Mouse (Mus musculus): ENCODE measurements at regions not wholly inside any gene's neighbourhood (a gene's known extent, or its start where the extent isn't known, plus 50 kb on each side); places are given as distances from the start of the nearest gene placed in this dataset.
"Not testable (repeated sequence)": the region's sequence is repeated elsewhere in the genome, so short reads cannot be mapped to it uniquely, and the experiment has no call there.

DNA sequence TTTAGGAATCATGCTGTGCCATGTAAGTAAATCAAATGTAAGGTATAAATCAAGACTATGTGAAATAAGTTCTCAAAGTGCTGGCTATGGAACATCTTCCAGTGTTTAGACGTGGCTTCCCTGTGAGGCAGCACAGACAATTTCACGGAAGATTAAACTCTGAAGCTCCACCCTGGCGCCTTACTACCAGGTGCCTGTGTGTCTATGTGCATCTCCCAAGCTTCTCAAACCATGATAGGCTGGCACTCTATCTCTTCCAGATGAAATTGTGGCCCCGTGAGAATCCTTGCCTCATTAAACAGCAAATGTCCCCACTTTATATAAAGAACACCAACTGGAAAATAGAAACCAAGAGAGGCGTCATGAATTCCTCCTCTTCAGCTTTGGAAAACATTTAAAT is 511.4 kb upstream of the Hsf2 start:
- DNase-seq: no peak
- intact Hi-C loops (cut with DNase I): no loop called here

DNA sequence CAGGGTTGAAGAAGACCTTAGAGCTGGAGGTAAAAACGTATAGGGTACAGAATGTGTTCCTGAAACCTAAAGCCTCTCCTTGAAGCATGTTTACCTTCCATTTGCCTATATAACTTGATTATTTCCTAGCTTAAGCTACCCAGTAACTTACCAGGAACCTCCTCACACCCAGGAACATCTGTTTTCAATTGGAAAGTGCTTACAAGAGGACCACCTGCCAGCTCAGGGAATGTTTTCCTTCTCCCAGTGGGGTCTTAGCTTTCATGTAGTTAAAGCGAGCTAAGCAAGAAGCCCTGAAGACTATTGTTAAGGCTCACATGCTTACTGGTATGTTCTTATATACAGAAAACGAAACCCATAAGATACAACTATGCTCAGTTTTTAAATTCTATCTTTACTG is 506.6 kb upstream of the Hsf2 start:
- DNase-seq: no peak
- intact Hi-C loops (cut with DNase I): no loop called here

DNA sequence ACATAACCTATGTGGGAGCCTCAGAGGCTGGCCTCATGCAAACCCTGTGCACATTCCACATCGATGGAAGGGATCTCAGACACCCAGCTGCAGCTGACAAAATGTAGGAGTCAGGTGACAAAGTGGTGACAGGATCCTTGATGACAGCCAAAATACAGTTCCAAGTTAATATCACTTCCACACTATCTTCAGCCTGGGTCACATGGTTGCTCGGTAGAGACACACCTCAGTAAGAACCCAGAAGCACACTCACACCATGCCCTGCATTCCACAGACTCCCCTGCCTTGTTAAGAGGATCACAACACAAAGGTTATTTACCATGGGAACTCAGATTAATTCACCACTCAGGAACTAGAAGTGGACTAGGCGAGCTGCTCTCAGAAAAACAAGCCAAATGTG is 505.4 kb upstream of the Hsf2 start:
- DNase-seq: peak; percentile 33 to 60
- intact Hi-C loops (cut with DNase I): loop anchor here (5.0 kb wide), 1 partner anchor 131 kb away; no protein-coding TSS in a partner anchor

DNA sequence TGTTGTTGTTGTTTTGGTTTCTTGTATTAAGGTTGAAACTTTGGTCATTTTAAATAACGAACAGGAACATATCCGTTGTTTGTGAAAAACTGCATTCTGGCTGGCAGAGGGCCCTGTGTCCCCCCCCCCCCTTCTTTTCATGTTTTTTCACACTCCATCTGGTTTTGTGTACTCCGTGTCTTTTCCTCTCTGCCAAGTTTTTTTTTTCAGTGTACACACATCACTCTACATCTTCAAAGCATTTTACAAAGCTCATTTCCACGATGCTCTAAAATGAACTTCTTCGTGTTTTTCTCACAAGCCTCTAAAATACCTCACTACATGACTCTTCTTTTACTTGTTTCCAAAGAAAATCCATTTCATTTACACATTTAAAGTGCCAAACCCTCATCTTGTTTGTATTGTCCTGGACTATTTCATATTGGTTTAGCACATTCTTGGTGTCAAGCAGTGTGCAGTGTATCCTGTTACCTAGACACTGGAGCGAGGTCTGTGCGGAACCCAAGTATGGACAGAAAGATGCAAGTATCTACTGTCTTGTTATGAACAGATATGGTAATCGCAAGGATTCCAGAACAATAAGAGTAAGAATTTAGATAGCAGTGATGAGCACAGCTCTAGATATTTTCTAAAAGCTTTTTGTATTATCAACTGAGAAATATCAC is 503.5 kb upstream of the Hsf2 start:
- intact Hi-C loops (cut with DNase I): loop anchor here (5.0 kb wide), 1 partner anchor 130 kb away; no protein-coding TSS in a partner anchor
- DNase-seq: no peak

DNA sequence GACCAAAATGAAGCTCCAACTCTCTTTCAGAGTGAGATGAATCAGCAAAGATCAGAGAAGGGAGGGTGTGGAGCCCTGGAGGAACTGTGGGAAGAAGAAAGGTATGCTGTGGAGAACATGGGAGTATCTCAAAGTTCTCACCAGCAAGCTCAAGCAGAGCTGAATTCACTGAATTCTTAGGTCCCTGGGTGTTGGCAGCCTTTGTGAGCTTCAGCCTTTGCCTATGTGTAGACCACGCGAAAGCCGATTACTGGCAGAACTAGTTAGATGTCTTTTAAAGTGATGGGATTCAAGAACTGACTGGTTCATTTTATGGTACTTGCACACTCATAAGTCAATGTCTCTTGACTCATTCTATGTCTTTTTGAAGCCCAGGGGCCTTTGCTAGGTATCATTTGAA is 491.2 kb upstream of the Hsf2 start:
- intact Hi-C loops (cut with DNase I): loop anchor here (10.0 kb wide), 1 partner anchor 160 kb away; no protein-coding TSS in a partner anchor
- DNase-seq: no peak

DNA sequence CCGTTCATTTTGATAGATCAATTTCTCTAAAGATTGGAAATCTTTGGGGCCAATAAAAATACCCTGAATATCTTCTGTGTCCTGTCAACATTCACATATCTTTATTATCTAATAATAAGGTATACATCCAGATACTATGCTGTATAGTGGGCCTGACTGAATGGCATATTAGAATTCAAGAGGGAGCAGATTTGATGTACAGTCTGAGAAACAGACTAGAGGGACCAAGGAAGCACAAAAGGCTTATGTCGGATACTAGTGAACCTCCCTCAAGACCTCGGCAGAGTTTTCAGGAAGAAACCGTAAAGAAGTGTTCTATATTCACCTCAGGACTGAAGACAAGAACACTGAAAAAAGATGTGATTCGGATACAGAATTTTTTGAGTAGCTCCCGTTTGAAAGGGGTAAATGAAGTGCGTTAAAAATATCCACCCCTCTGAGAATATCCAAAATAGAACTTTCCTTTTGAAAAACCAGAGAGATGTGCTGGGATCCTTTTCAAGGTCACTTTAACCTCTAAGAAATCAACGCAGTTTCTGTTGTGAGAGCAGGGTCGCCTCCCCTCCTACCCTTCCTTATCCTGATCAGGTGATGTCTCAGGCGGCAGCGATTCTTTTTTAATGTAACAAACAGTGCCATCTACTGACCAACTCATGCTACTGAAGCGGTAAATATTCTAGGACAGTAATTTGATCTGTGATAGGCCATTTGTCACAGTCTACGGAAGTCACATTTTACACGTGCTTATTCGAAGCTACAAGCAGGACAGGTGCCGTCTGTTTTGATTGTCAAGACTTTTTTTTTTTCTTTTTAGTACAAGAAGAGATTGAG is 485.1 kb upstream of the Hsf2 start:
- intact Hi-C loops (cut with DNase I): loop anchor here (1.0 to 10.0 kb wide), 4 partner anchors 181 to 627 kb away; no protein-coding TSS in a partner anchor

DNA sequence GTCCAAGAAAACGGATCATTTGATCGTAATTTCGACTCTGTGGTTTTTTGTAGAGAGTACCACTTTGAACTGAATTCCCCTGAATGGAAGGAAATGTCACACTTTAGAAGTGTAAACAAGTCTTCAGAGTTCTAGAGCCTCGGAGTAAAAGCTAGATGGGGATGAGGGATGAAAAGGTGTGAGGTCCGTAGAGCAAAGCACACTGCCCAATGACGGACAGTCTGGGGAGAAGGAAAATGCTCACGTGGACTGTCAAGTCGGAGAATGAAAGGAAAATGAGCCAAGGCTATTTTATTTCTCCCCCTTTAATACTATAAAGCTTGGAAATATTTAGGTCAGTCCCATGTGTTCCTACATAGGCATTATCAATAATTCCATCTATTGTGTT is 484.5 kb upstream of the Hsf2 start:
- intact Hi-C loops (cut with DNase I): loop anchor here (1.0 to 10.0 kb wide), 4 partner anchors 181 to 627 kb away; no protein-coding TSS in a partner anchor
- DNase-seq: no peak

More for the DNA sequence above, 485.1 kb upstream of the Hsf2 start:
- peak; percentile 21 to 52 for DNase-seq

DNA sequence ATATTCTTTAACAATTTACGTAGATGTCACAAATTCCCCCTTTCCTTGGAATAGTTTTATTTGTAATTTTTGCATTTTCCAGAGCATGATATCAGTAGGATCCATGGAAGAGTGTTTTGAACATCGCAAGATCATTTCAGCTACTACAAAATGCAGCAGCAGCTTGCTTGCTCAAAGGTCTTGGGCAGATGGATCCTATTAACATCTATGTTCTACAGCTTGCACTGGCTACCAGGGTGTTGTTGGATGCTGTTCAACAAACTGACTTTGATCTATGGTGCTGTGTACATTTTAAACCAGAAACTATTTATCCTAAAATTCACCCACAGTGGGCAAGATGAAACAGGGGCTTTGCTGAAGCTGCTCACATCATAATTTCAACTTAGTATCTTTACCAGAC is 448.5 kb upstream of the Hsf2 start:
- no peak for DNase-seq
- intact Hi-C loops (cut with DNase I): no loop called here

DNA sequence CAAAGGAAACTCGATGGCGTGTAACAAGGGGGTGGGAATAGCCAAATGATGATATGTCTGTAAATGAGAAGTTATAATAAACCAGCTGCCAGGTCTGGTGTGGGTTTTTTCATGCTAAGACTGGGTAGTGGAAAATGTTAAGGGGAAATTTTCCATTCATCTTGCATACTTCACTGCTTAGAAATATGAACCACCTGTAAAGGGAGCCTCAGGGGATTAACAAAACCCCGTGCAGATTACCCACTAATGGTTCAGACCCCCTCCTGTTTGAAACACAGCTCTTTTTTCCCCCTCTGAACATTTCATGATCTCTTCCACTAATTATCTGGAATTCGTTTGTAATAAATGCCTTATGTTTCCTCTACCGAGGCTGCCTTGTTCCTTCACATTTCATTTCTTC is 446.0 kb upstream of the Hsf2 start:
- intact Hi-C loops (cut with DNase I): no loop called here
- no peak for DNase-seq

DNA sequence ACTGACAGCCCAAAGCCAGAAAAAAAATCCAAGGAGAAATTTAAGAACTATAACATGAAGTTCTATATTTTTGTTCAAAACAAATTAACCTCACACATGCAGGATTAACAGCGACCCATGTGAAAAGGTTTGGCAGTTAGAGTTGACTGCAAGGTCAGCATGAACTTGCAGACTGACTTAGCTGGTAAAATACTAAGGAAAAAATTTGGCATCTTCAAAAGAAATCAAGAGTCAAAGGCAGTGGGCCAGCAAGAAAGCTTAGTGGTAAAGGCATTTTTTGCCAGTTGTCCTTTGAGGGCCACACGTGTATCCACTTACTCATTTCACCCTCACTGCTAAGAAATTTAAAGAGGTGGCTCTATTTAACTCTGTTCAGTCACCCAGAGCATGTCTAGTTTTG is 440.2 kb upstream of the Hsf2 start:
- peak in 1 of 2 experiments; percentile 3 for DNase-seq
- intact Hi-C loops (cut with DNase I): no loop called here

DNA sequence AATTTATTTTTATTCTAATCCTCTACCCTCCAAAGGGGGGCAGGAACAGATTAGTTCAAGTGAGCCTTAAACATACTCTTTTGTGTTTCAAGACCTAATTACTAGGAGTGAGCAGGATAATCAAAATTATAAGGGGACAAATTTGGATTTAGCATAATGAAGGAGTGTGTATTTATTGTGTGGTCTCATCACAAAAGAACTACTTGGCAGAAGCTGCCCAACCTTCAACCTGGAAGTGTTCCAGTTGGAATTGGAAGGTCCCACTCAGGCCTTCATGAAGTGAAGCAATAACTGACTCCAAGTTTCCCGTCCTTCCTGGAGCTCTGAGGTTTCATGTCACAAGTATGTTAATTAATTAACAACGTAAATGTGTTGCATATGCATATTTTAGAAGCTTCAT is 439.3 kb upstream of the Hsf2 start:
- intact Hi-C loops (cut with DNase I): no loop called here
- DNase-seq: peak in 1 of 2 experiments; percentile 7

DNA sequence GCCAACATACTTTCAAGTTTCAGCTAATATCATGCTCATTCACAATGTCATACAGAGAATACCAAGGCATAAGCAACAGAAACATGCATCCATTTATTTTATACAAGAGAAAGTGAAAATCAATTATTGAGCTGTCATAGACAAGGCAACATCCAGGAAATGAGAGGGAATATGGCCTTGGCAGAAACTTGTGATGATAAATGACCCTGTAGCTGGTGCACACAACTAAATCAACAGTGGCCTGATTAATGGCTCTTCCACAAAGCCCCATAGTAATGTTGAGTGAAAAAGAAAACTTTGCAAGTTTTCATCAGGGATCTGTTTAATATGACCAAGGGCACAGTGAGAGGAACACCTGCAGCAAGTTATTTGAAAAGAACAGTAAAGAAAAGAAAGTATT is 438.5 kb upstream of the Hsf2 start:
- intact Hi-C loops (cut with DNase I): no loop called here
- DNase-seq: no peak

DNA sequence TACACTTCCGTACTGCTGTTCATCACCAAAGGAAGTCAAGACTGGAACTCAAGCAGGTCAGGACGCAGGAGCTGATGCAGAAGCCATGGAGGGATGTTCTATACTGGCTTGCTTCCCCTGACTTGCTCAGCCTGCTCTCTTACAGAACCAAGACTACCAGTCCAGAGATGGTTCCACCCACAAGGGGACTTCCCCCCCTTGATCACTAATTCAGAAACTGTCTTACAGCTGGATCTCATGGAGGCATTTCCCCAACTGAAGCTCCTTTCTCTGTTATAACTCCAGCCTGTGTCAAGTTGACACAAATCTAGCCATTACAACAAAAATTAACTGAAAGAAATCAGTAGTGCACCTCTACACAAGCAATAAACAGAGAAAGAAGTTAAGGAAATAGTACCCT is 432.8 kb upstream of the Hsf2 start:
- intact Hi-C loops (cut with DNase I): not testable (repeated sequence)

DNA sequence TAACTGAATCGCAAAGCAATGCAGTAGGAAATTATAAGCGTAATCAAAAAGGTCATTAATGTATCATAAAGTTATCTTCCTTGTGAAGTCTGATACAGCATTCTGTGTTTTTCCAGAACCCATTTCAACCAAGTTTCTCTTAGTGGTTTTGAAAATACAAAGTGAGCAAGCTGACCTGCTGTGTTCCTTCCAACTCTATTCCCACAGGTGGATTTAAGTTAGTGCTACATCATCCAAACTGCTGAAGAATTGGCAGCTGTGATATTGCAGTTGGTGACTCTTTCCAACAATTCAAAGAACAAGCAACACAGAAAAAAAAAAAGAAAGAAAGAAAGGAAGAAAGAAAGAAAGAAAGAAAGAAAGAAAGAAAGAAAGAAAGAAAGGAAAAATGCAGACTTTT is 396.1 kb upstream of the Hsf2 start:
- intact Hi-C loops (cut with DNase I): no loop called here
- no peak for DNase-seq

More for the DNA sequence above, 432.8 kb upstream of the Hsf2 start:
- not testable (repeated sequence) for DNase-seq

DNA sequence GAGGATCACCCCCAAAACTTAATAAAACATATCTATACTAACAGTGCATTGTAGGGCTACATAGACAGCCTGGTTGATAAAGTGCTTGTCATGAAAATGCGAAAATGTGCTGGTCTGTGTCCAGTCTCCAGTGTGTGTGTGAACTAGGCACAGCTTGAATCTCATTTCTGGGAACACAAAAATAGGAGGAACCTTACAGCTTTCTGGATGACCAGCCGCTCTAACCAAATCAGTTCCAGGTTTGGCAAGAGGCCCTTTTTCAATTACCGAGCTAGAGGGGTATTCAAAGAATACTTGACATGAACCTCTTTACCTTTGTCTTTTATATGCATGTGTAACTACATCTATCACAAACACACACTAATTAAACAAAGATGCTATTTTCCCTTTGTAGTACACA is 390.3 kb upstream of the Hsf2 start:
- no peak for DNase-seq
- intact Hi-C loops (cut with DNase I): no loop called here

DNA sequence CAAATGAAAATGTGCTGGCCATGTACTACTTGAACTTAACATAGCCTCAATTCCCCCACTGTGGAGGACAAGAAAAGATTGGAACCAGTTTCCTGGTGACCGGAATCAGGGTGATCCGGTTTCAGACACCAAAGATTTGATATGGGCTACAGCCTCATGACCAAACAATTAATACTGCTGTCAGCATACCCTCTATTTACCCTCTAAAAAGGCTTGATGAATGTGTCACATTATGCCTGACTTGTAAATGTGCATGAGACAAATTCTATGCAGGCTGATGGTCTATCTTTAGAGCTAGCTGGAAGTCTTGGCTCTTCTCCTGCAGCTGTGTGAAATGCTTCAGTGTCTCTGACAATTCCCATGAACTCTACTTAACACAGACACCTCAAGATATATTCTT is 372.8 kb upstream of the Hsf2 start:
- intact Hi-C loops (cut with DNase I): loop anchor here (5.0 to 10.0 kb wide), 4 partner anchors 69 to 731 kb away; no protein-coding TSS in a partner anchor
- DNase-seq: peak in 1 of 2 experiments; percentile 32

DNA sequence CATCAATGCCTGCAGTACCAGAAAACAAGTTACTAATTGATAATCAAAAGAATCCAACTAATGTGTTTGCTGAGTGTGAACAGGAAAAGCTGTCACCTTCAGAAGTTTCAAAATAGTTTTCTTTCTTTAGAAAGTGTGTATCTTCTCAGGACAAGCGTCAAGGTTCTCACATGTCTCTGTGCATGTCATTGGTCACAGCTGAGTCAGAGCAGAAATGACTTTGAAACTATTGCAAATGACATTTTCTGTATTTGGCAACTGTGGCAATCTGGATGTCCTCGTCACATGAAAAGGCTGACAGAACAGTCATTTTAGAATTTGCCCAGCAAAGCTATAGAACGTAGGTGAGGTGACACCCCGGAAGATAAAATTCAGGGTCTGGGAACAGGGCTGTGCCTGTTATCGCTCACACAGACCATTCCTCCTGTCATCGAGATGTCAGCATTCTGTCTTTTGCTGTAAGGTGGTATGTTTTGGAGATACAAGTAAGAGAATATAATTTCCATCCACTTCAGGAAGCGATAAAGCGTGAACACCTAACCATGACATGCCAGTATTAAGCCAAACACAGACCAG is 371.4 kb upstream of the Hsf2 start:
- intact Hi-C loops (cut with DNase I): loop anchor here (5.0 to 10.0 kb wide), 4 partner anchors 68 to 732 kb away; no protein-coding TSS in a partner anchor
- peak in 1 of 2 experiments; percentile 7 for DNase-seq

DNA sequence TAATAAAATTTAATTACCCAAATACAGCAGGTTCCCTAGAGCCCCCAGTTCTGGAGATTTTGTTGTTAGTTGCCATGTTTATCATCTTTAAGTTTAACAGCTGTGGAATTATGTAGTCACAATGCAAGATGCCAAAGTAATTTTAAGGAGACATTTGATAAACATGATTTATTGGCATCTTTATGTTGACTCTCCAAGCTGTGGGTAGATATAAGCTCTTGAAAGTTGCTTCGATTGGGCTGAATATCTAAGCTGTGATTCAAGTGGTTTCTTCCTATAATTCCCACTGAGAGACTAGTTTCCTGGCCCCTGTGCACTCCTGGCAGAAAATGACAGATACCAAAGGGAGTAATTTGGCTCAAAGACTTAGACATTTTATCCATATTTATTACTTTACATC is 364.7 kb upstream of the Hsf2 start:
- DNase-seq: no peak
- intact Hi-C loops (cut with DNase I): no loop called here

DNA sequence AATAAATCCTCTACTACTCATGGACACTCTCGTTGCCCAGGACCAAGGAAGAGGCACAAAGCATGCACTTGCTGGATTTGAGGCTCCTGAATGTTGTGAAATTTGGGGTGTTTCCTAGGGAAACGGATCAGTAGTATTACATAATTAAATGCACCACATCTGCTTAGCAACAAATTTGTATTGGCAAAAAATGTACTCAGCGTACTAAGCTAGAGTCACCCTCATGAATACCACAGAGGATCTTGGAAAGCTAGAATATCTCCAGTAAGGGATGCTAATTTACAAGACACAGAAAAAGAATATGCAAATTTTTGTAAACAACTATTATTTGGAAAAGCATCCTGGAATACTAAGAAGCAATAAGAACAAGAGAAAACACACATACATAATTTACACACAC is 359.0 kb upstream of the Hsf2 start:
- intact Hi-C loops (cut with DNase I): no loop called here
- DNase-seq: no peak

DNA sequence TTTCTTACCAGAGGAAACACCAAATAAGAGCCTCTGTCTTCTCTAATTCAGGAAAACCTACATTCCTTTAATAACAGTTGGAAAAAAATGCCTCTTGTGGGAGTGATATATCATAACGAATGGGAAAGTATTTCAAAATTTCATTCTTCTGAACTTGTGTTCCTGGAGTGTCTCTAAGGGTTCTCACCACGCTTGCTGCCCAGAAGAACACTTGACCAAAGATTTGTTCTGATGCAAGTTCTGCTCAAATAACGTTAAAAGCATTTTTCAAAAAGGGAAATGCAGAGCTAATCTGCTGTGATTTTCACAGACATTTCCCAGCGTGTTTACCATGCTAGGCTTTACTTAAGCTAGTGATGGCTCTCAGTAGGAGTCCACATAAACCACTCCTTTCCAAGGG is 329.8 kb upstream of the Hsf2 start:
- DNase-seq: no peak
- intact Hi-C loops (cut with DNase I): no loop called here

DNA sequence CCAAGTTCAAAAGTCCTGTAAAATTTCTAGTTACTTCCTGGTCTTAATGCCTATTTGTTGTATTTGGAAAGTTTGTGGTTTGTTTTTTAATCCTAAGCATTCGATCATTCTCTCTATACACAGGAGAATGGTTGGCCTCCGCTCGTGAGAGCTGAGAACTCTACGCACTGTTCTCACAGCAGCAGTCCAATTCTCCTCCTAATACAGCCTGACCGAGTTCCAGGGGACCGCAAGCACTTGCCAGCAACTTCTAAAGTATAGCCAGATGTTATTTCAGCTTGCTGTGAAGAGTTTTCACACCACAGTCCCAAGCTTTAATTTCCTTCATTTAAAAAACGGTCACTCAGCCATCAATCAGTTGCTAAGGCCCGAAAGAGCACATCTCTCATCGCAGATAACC is 329.3 kb upstream of the Hsf2 start:
- peak; percentile 23 to 31 for DNase-seq
- intact Hi-C loops (cut with DNase I): no loop called here
